Mouse (Mus musculus): ENCODE results near the gene Slc25a44.
"Not testable (repeated sequence)": the region's sequence is repeated elsewhere in the genome, so short reads cannot be mapped to it uniquely, and the experiment has no call there.

The Slc25a44 gene

DNA sequence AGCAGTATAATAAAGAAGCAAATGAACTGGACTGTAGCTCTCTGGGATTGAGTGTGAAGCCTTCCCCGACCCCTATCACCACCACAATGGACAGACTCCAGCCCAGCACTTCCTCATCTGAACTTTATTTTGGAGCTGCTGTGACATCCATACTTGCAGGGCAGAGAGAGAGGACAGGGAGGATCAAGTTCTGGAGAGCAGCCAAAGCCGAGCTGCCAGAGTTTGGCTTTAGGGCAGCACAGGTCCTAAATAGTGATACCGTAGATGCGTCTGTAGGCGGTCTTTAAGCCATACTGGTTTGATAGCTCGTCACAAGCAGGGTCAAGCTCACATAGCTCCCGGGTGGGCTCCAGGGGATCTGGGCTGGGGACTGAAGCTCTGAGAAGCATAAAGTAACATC is 56.4 kb downstream of the Slc25a44 start:
- not testable (repeated sequence) for DNase-seq (ENCODE audit: low spot score in 2 of 2)

DNA sequence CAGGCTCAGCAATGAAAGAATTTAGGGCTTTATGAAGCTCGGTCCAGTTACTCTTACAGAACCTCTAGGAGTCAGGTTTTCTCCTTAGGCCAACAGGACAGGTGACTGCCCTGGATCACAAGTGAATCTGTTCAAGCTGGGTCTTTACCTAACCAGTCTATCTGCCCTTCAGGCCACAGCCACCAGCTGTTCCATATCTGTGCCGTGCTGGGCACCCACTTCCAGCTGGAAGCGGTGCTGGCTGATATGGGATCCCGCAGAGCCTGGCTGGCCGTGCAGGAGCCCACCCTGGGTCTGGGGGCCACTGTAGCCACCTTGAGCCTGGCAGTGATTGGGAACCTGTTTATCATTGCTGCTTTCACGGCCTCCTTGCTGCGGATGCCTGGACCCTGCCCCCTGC is 57.4 kb downstream of the Slc25a44 start:
- DNase-seq (ENCODE audit: low spot score in 2 of 2), result not testable (repeated sequence)

DNA sequence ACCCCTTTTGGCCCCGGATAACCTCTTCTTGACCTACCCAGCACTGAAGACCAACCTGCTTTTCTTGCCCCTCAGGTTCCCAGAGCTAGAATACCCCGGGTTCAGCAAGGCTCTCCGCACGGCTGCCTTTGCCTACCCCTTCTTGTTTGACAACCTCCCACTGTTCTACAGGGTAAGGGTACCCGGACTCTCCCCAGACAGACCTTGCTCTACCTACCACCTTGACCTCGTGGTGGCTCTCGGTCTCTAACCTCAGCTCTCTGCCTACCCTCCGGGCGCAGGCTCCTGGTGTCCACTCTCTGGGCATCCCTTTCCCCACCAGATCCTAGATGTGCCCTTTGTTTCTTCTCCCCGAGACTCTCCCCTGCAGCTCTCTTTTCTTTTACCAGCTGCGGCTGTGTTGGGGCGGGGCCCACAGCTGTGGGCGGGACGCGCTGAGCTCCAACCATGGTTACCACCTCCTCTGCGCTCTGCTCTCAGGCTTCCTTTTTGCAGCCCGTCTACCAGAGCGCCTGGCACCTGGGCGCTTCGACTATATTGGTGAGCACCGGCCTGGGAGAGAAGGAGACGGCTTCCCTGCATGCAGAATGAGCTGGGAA is 58.0 kb downstream of the Slc25a44 start:
- DNase-seq (ENCODE audit: low spot score in 2 of 2), result peak; percentile 42 to 50

DNA sequence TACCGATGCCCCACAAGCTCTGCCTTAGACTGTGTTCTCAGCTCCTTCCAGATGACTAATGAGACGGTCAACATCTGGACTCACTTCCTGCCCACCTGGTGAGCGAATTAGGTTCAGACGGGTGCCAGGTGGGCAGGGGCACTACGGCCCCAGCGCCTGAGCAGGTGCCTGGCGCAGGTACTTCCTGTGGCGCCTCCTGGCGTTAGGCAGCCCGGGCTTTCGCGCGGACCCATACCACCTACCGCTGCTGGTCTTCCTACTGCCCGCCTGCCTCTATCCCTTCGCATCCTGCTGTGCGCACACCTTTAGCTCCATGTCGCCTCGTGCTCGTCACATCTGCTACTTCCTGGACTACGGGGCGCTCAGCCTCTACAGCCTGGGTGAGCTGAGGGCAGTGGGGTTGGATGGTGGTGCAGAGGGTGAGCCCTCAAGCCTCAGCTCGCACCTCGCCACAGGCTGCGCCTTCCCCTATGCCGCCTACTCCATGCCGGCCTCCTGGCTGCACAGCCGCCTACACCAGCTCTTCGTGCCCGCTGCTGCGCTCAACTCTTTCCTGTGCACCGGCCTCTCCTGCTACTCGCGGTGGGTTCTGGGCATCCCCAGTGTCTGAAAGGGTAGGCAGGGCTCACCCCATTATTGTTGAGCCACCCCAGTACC is 59.1 kb downstream of the Slc25a44 start:
- no peak for DNase-seq (ENCODE audit: low spot score in 2 of 2)

DNA sequence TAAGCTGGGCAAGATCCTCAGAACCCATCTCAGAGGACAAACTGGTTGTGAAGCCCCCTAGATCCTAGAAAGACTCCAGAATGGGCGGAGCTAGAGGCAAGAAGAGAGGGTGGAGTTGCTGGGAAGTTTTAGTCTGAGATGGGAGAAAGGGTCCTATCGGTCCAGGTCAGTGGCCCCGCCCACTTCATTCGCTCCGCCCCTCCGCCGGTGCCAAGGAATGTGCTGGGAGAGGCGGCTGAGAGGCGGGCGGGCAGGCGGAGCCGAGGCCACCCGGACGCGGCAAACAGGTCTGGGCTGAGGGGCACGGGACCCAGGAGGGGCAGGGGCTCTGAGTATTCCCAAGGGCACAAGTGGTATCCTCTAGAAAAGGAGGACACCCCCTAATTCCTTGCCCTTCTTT is 60.6 kb downstream of the Slc25a44 start, which contains the start of gene Paqr6:
Gene Paqr6, plus strand, starts transcription at position 248 of the 400 bp plus-strand sequence.
- peak; percentile 72 to 73 for DNase-seq (ENCODE audit: low spot score in 2 of 2)

DNA sequence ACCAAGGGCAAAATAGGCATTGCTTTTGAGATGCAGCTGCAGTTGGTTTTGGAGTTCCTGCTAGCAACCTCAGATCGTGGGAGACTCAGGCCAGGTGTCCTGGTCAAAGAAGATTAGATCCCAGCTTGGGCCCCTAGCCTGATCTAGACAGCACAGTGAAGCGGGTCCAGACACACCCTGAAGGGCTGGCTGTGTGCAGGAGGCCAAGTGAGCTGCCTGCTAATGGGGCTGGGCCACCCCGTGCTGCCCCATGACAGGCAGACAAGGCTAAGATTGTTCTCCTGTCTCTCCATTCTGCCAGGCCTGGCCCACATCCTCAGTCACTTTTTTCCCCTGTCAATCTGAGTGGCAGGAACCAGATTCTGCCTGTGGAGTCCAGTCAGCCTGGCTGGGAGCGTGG is 61.2 kb downstream of the Slc25a44 start:
- DNase-seq (ENCODE audit: low spot score in 2 of 2), result peak in 1 of 2 experiments; percentile 26

DNA sequence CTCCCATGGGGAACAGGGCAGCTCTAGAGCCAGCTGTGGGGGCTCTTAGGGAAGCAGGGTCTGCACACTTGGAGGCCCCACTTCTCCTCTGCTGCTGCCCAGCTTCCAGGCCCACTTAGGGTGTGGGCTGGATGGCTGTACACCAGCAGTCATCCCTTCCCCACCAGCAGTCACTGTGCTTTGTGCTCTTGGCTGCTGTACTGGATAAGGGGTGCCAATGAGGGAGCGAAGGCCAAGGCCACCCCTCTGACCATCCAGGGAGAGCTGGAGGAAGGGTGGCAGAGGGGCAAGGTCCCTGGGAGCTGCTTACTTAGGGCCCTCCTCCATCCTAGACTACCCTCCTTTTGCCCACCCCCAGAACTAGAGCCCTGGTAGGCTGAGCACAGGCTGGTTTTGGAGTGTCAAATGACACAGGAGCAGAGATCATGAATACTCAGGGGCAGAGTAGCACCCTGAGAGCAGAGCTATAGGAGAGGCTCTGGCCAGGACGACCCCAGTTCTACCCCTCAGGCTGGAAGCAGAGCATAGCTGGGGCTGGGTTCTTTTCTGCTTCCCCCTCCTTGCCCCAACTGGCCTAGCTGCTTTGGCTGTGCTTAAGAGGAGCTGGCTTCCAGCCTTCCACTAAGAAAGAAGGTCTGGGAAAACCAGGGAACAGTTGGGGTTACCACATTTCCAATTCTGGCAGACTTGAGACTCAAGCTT is 63.2 kb downstream of the Slc25a44 start:
- DNase-seq (ENCODE audit: low spot score in 2 of 2), result no peak

DNA sequence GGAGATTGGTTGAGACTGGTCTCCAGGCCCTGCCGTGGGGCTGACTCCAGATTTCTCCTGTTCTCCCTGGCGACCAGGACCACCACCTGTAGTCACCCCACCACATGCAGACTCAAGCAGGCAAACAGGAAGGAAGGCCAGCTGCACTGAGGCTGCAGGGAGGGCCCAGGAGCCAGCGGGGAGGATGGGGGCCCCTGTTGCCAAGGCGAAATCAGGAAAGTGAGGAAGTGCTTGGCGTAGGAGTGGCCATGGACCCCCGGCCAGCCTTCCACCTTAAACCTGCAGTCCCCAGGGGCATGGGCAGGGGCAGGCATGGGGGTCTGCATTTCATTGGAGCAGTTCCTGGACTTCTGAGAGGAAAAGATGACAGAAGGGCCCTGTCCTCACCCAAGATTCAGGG is 63.8 kb downstream of the Slc25a44 start:
- DNase-seq (ENCODE audit: low spot score in 2 of 2), result no peak
